Mouse (Mus musculus): ENCODE measurements around the gene Wdr43. TPM values are rescaled to one million over a fixed set of nuclear protein-coding genes. Genes with fewer than 3 reads are reported as not detected.

The Wdr43 gene
- polyA plus RNA-seq, 1 experiment, result 2.8 TPM

DNA sequence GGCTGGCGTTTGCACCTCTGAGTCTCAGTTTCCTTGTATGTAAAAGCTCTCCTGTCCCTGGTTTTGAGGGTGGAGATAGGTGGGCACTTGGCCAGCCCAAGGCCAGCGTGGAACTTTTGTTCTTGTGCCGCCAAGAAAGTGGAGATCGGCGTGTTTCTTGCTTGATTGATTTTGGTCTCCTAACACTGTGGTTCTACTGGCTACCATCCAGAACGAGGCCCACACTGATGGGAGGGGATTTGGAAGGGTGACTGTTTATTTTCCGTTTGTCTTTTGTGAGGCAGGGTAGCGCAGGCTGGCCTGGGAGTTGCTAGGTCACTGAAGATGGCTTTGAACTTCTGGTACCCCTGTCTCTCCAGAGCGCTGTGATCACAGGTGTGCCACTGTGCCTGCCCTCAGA, 58.2 kb downstream of the Wdr43 start:
- WGBS, result 55% methylated on average over 9 of the region's 9 CpGs
- Histone ChIP-seq H3K27ac (ENCODE audit: insufficient read depth, low read depth, low read length) (no peak overlapping the region), H3K4me3 (ENCODE audit: low read depth, low read length) (no peak overlapping the region), H3K27me3 (ENCODE audit: control insufficient read depth, insufficient read depth, low read length) (no peaks in the 10 kb centered on the region), H3K36me3 (ENCODE audit: control insufficient read depth, insufficient read depth, low read length) (no peaks in the 10 kb centered on the region), H3K4me1 (ENCODE audit: control insufficient read depth, insufficient read depth, insufficient read length, low read length) (no peaks in the 10 kb centered on the region)
- TF ChIP-seq POLR2A (IDR thresholded peaks at IDR 0.05; ENCODE audit: low read depth, low read length) (no peak), CTCF (IDR thresholded peaks at IDR 0.05; ENCODE audit: extremely low read depth, insufficient read length, insufficient replicate concordance, low read depth, low read length) (no peak)

GRCm38 (mm10) chr17:71674886-71675285, 59.2 kb downstream of the Wdr43 start:
- H3K4me1 ChIP-seq (ENCODE audit: control insufficient read depth, insufficient read depth, insufficient read length, low read length), result no peaks in the 10 kb centered on the region
- H3K27me3 ChIP-seq (ENCODE audit: control insufficient read depth, insufficient read depth, low read length), result no peaks in the 10 kb centered on the region
- no peak overlapping the region for H3K4me3 ChIP-seq (ENCODE audit: low read depth, low read length)
- H3K27ac ChIP-seq (ENCODE audit: insufficient read depth, low read depth, low read length), result no peak overlapping the region
- TF ChIP-seq CTCF (IDR thresholded peaks at IDR 0.05; ENCODE audit: extremely low read depth, insufficient read length, insufficient replicate concordance, low read depth, low read length) (no peak), POLR2A (IDR thresholded peaks at IDR 0.05; ENCODE audit: low read depth, low read length) (no peak)
- WGBS, result 82% methylated on average over 18 of the region's 18 CpGs
- H3K36me3 ChIP-seq (ENCODE audit: control insufficient read depth, insufficient read depth, low read length), result no peaks in the 10 kb centered on the region

- Histone ChIP-seq H3K4me1 (ENCODE audit: control insufficient read depth, insufficient read depth, insufficient read length, low read length) (peaks cover 5% of the 10 kb centered on the region; the same call in 1 of the 2 replicates), H3K27me3 (ENCODE audit: control insufficient read depth, insufficient read depth, low read length) (no peaks in the 10 kb centered on the region), H3K4me3 (ENCODE audit: low read depth, low read length) (no peak overlapping the region), H3K27ac (ENCODE audit: insufficient read depth, low read depth, low read length) (no peak overlapping the region), H3K36me3 (ENCODE audit: control insufficient read depth, insufficient read depth, low read length) (no peaks in the 10 kb centered on the region)
- WGBS, result 89% methylated on average over 14 of the region's 14 CpGs
- no peak for TF ChIP-seq POLR2A (IDR thresholded peaks at IDR 0.05; ENCODE audit: low read depth, low read length)
- TF ChIP-seq CTCF (IDR thresholded peaks at IDR 0.05; ENCODE audit: extremely low read depth, insufficient read length, insufficient replicate concordance, low read depth, low read length), result no peak
Observed at GRCm38 (mm10) chr17:71681666-71682065, 66.0 kb downstream of the Wdr43 start.

DNA sequence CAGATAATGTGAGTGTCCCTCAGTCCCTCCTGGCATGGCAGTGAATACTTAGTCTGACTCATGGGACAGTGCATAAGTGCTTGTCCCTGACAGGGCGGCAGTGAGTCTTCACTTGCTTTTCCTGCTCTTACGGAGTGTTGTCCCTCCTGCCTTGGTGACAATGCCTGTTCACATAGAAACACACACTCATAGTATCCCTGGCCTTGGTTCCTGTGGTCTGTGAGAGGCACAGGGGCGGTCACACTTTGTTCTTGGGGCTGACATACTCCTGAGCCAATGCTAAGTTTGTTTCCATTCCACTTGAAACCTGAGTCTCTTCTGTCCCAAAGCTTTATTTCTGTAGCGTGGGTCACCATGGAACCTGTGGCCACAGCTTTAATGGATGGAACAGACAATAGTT, 66.7 kb downstream of the Wdr43 start:
- Histone ChIP-seq H3K27me3 (ENCODE audit: control insufficient read depth, insufficient read depth, low read length) (no peaks in the 10 kb centered on the region), H3K4me3 (ENCODE audit: low read depth, low read length) (no peak overlapping the region), H3K4me1 (ENCODE audit: control insufficient read depth, insufficient read depth, insufficient read length, low read length) (peaks cover 5% of the 10 kb centered on the region; the same call in 1 of the 2 replicates), H3K36me3 (ENCODE audit: control insufficient read depth, insufficient read depth, low read length) (no peaks in the 10 kb centered on the region), H3K27ac (ENCODE audit: insufficient read depth, low read depth, low read length) (no peak overlapping the region)
- WGBS, result 97% methylated on average over 4 of the region's 4 CpGs
- TF ChIP-seq POLR2A (IDR thresholded peaks at IDR 0.05; ENCODE audit: low read depth, low read length) (no peak), CTCF (IDR thresholded peaks at IDR 0.05; ENCODE audit: extremely low read depth, insufficient read length, insufficient replicate concordance, low read depth, low read length) (no peak)

DNA sequence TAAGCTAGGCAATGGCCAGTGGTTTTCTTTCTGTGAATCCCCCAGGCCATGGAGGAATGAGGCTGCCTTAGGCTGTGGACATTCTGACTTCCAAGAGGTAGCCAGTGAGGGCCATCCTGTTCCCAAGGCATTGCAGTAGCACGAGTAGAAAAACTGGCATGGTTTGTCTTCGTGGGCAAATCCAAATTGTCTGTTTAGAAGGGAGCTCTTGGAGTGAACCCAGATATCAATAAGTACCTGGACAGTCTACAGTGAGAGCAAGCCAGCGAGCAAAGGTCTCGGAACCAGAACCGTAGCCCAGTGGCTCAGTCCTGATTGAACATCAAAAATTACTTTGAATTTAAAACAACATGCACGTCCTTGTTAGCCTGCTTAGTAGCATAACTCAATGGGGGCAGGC, 67.6 kb downstream of the Wdr43 start:
- 88% methylated on average over 6 of the region's 6 CpGs for WGBS
- Histone ChIP-seq H3K36me3 (ENCODE audit: control insufficient read depth, insufficient read depth, low read length) (no peaks in the 10 kb centered on the region), H3K27me3 (ENCODE audit: control insufficient read depth, insufficient read depth, low read length) (no peaks in the 10 kb centered on the region), H3K27ac (ENCODE audit: insufficient read depth, low read depth, low read length) (no peak overlapping the region), H3K4me3 (ENCODE audit: low read depth, low read length) (no peak overlapping the region), H3K4me1 (ENCODE audit: control insufficient read depth, insufficient read depth, insufficient read length, low read length) (peaks cover 5% of the 10 kb centered on the region; the same call in 1 of the 2 replicates)
- no peak for TF ChIP-seq CTCF (IDR thresholded peaks at IDR 0.05; ENCODE audit: extremely low read depth, insufficient read length, insufficient replicate concordance, low read depth, low read length)
- TF ChIP-seq POLR2A (IDR thresholded peaks at IDR 0.05; ENCODE audit: low read depth, low read length), result no peak

GRCm38 (mm10) chr17:71684103-71684608, 68.5 kb downstream of the Wdr43 start:
- TF ChIP-seq CTCF (IDR thresholded peaks at IDR 0.05; ENCODE audit: extremely low read depth, insufficient read length, insufficient replicate concordance, low read depth, low read length) (no peak), POLR2A (IDR thresholded peaks at IDR 0.05; ENCODE audit: low read depth, low read length) (no peak)
- peaks cover 5% of the 10 kb centered on the region; the same call in 1 of the 2 replicates for H3K4me1 ChIP-seq (ENCODE audit: control insufficient read depth, insufficient read depth, insufficient read length, low read length)
- H3K27me3 ChIP-seq (ENCODE audit: control insufficient read depth, insufficient read depth, low read length), result no peaks in the 10 kb centered on the region
- no peak overlapping the region for H3K27ac ChIP-seq (ENCODE audit: insufficient read depth, low read depth, low read length)
- WGBS, result 21% methylated on average over 5 of the region's 5 CpGs
- H3K36me3 ChIP-seq (ENCODE audit: control insufficient read depth, insufficient read depth, low read length), result no peaks in the 10 kb centered on the region
- H3K4me3 ChIP-seq (ENCODE audit: low read depth, low read length), result no peak overlapping the region

DNA sequence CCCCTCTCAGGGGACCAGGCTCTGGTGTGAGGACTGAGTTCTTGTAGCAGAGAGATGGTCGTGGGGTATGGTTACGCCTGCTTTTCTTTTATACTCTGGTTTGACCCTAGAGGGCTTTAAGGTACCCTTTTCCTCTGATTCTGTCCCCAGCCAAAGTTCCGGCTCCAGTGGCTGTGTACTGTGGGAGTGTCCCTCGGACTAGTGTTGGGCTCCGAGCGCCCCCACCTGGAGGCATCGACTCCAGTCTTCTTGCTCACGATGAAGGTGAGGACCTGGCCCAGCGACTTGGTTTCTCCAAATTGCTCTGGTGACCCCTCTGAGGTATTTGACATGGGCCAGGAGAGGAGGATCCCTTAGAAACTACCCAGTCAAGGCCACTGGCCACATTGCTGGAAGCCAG, 71.7 kb downstream of the Wdr43 start:
- H3K4me1 ChIP-seq (ENCODE audit: control insufficient read depth, insufficient read depth, insufficient read length, low read length), result peaks cover 5% of the 10 kb centered on the region; the same call in 1 of the 2 replicates
- no peaks in the 10 kb centered on the region for H3K36me3 ChIP-seq (ENCODE audit: control insufficient read depth, insufficient read depth, low read length)
- 70% methylated on average over 9 of the region's 9 CpGs for WGBS
- H3K4me3 ChIP-seq (ENCODE audit: low read depth, low read length), result no peak overlapping the region
- no peaks in the 10 kb centered on the region for H3K27me3 ChIP-seq (ENCODE audit: control insufficient read depth, insufficient read depth, low read length)
- H3K27ac ChIP-seq (ENCODE audit: insufficient read depth, low read depth, low read length), result no peak overlapping the region
- TF ChIP-seq CTCF (IDR thresholded peaks at IDR 0.05; ENCODE audit: extremely low read depth, insufficient read length, insufficient replicate concordance, low read depth, low read length) (no peak), POLR2A (IDR thresholded peaks at IDR 0.05; ENCODE audit: low read depth, low read length) (no peak)
